Mouse (Mus musculus) ES-E14 (cell line): ENCODE measurements at regions not wholly inside any gene's neighbourhood (a gene's known extent, or its start where the extent isn't known, plus 50 kb on each side); places are given as distances from the start of the nearest gene placed in this dataset.

Experiments
- DNase-seq: peaks from one replicate; pipeline ENCODE4 v3.0.0-alpha.2; 2013; ENCODE audit warnings: low read depth, low spot score
- H3K27ac ChIP-seq: 2 replicates; pipeline ENCODE4 v1.5.1; 2012; ENCODE audit warnings: low read depth, mild to moderate bottlenecking, low read length, moderate library complexity, mixed read lengths; ENCODE audit not compliant: poor library complexity, insufficient read depth, severe bottlenecking
- H3K36me3 ChIP-seq: 2 replicates; pipeline ENCODE4 v1.6.1; 2012; ENCODE audit warnings: mild to moderate bottlenecking, low read length, moderate library complexity, mixed read lengths; ENCODE audit not compliant: control insufficient read depth, poor library complexity, insufficient read depth, severe bottlenecking
- H3K4me1 ChIP-seq, 2 experiments: fragments of 150-350 bp in 1 of 2; sonication (generic) in 1 of 2; 2 replicates each; pipeline ENCODE4 v1.6.1; 2012; ENCODE audit warnings: low read length in 2 of 2, mild to moderate bottlenecking in 1 of 2, mixed read lengths in 1 of 2; ENCODE audit not compliant: control insufficient read depth in 2 of 2, insufficient read depth in 2 of 2, poor library complexity in 1 of 2
- H3K4me3 ChIP-seq, 2 experiments: fragments of 150-350 bp in 1 of 2; sonication (generic) in 1 of 2; 2 replicates each; pipeline ENCODE4 v1.5.1; 2012; ENCODE audit warnings: low read length in 2 of 2, low read depth in 1 of 2, mild to moderate bottlenecking in 1 of 2, mixed read lengths in 1 of 2; ENCODE audit not compliant: insufficient read depth in 1 of 2, poor library complexity in 1 of 2, severe bottlenecking in 1 of 2
- H3K9ac ChIP-seq: 2 replicates; pipeline ENCODE4 v1.6.1; 2012; ENCODE audit warnings: low read depth, mild to moderate bottlenecking, low read length, mixed read lengths; ENCODE audit not compliant: poor library complexity, insufficient read depth, severe bottlenecking
- H3K9me3 ChIP-seq: fragments of 150-350 bp; sonication (generic); 2 replicates; pipeline ENCODE4 v1.6.1; 2012; ENCODE audit warnings: low read depth, mild to moderate bottlenecking, low read length; ENCODE audit not compliant: control insufficient read depth, insufficient read depth
- CHD2 ChIP-seq: IDR thresholded peaks from 2 replicates; pipeline ENCODE4 v1.6.1; 2014; ENCODE audit warnings: mild to moderate bottlenecking, low read depth, low read length, inconsistent platforms
- HCFC1 ChIP-seq: IDR thresholded peaks from 2 replicates; pipeline ENCODE4 v1.6.1; 2012; ENCODE audit warnings: low read length, inconsistent platforms, borderline replicate concordance; ENCODE audit not compliant: insufficient read depth
- MAFK ChIP-seq: IDR thresholded peaks from 2 replicates; pipeline ENCODE4 v1.6.1; 2014; ENCODE audit warnings: mild to moderate bottlenecking, low read depth, low read length, inconsistent platforms; ENCODE audit not compliant: insufficient read depth
- ZC3H11A ChIP-seq: IDR thresholded peaks from 2 replicates; pipeline ENCODE4 v1.6.1; 2012; ENCODE audit warnings: low read depth, mild to moderate bottlenecking, inconsistent platforms, low read length, borderline replicate concordance
- ZNF384 ChIP-seq: IDR thresholded peaks from 2 replicates; pipeline ENCODE4 v1.6.1; 2012; ENCODE audit warnings: low read depth, low read length, inconsistent platforms
- in situ Hi-C, 2 experiments: fragments of 600-800 bp; cut with MboI; formaldehyde crosslinking; loops; one replicate each; pipeline ENCODE4 v1.15.1; 2025; ENCODE audit warnings: low sequenced_read_pairs in 2 of 2, inconsistent platforms in 1 of 2; ENCODE audit not compliant: unreplicated experiment in 2 of 2

GRCm38 (mm10) chr17:42956588-42956987 lies 59.8 kb upstream of the Tnfrsf21 start:
- no peak for DNase-seq
- no peak overlapping the region for H3K27ac ChIP-seq
- no peaks in the 10 kb centered on the region for H3K4me1 ChIP-seq
- H3K36me3 ChIP-seq = no peaks in the 10 kb centered on the region
- H3K4me3 ChIP-seq = no peak overlapping the region
- no peak overlapping the region for H3K9ac ChIP-seq
- TF ChIP-seq ZNF384 (no peak), HCFC1 (no peak), MAFK (no peak), ZC3H11A (no peak), CHD2 (no peak)
- no peaks in the 10 kb centered on the region for H3K9me3 ChIP-seq
- in situ Hi-C loops = no loop called here

- Histone ChIP-seq H3K36me3 (no peaks in the 10 kb centered on the region), H3K9ac (no peak overlapping the region), H3K4me1 (no peaks in the 10 kb centered on the region), H3K4me3 (no peak overlapping the region), H3K27ac (no peak overlapping the region), H3K9me3 (no peaks in the 10 kb centered on the region)
- in situ Hi-C loops = no loop called here
- no peak for DNase-seq
- TF ChIP-seq MAFK (no peak), ZC3H11A (no peak), HCFC1 (no peak), ZNF384 (no peak), CHD2 (no peak)
These were observed 61.6 kb upstream of the Tnfrsf21 start for GRCm38 (mm10) chr17:42954722-42955121.

GRCm38 (mm10) chr17:42944453-42944852 lies 68.0 kb upstream of the Cd2ap start:
- no peaks in the 10 kb centered on the region for H3K9me3 ChIP-seq
- in situ Hi-C loops = no loop called here
- H3K4me1 ChIP-seq = peaks cover 0 to 6% of the 10 kb centered on the region in 2 experiments; a peak in 1 of 4 replicates
- no peak overlapping the region for H3K9ac ChIP-seq
- no peak overlapping the region for H3K4me3 ChIP-seq
- H3K36me3 ChIP-seq = no peaks in the 10 kb centered on the region
- H3K27ac ChIP-seq = no peak overlapping the region
- DNase-seq = no peak
- TF ChIP-seq CHD2 (no peak), MAFK (no peak), HCFC1 (no peak), ZNF384 (no peak), ZC3H11A (no peak)

GRCm38 (mm10) chr17:42943272-42943696 lies 66.8 kb upstream of the Cd2ap start:
- H3K4me1 ChIP-seq = no peaks in the 10 kb centered on the region
- H3K36me3 ChIP-seq = no peaks in the 10 kb centered on the region
- H3K4me3 ChIP-seq = no peak overlapping the region
- no peak overlapping the region for H3K9ac ChIP-seq
- no peaks in the 10 kb centered on the region for H3K9me3 ChIP-seq
- TF ChIP-seq MAFK (no peak), ZC3H11A (peak; percentile 27; the same call in 1 of the 2 replicates)
- peak; percentile 76 for DNase-seq
- in situ Hi-C loops = no loop called here
- H3K27ac ChIP-seq = no peak overlapping the region

- H3K4me1 ChIP-seq = no peaks in the 10 kb centered on the region
- no peaks in the 10 kb centered on the region for H3K36me3 ChIP-seq
- no peaks in the 10 kb centered on the region for H3K9me3 ChIP-seq
- no peak overlapping the region for H3K9ac ChIP-seq
- H3K27ac ChIP-seq = no peak overlapping the region
- in situ Hi-C loops = no loop called here
- H3K4me3 ChIP-seq = no peak overlapping the region
- no peak for DNase-seq
- no peak for TF ChIP-seq ZC3H11A
- no peak for TF ChIP-seq ZNF384
- no peak for TF ChIP-seq MAFK
- TF ChIP-seq CHD2 = no peak
- TF ChIP-seq HCFC1 = no peak
These were observed 63.0 kb upstream of the Cd2ap start for GRCm38 (mm10) chr17:42939476-42939875.
